Mouse (Mus musculus) MEL (cell line): ENCODE results near the gene Ankrd24.

Experiments
- GABPA ChIP-seq: IDR thresholded peaks from 2 replicates; pipeline ENCODE4 v1.6.1; 2012; ENCODE audit warnings: low read depth, mild to moderate bottlenecking, inconsistent platforms, low read length, improper control_type of control experiment, moderate library complexity
- TCF12 ChIP-seq: IDR thresholded peaks from 2 replicates; pipeline ENCODE4 v1.6.1; 2014; ENCODE audit warnings: low read depth, mild to moderate bottlenecking, inconsistent platforms, low read length, improper control_type of control experiment, moderate library complexity

GRCm38 (mm10) chr10:81641566-81641965 lies 13.2 kb downstream of the Ankrd24 start:
- TF ChIP-seq TCF12 (no peak), GABPA (no peak)
